Mouse (Mus musculus): ENCODE results near the gene Abca13.

GRCm38 (mm10) chr11:9647991-9648390 lies 456.2 kb downstream of the Abca13 start:
- TF ChIP-seq CTCF (conservative IDR thresholded peaks at IDR 0.05; ENCODE audit: low read length) = peak; percentile 50
- TF ChIP-seq NANOG (IDR thresholded peaks at IDR 0.05; ENCODE audit: borderline replicate concordance, low read length) = no peak

Measured in E14TG2a.4 (cell line).